Mouse (Mus musculus): ENCODE results near the gene Dmrt3. TPM values are rescaled to one million over a fixed set of nuclear protein-coding genes. Genes with fewer than 3 reads are reported as not detected.

Dmrt3 gene
- polyA plus RNA-seq, 1 experiment from 2014 or later, result 1.0 TPM

DNA sequence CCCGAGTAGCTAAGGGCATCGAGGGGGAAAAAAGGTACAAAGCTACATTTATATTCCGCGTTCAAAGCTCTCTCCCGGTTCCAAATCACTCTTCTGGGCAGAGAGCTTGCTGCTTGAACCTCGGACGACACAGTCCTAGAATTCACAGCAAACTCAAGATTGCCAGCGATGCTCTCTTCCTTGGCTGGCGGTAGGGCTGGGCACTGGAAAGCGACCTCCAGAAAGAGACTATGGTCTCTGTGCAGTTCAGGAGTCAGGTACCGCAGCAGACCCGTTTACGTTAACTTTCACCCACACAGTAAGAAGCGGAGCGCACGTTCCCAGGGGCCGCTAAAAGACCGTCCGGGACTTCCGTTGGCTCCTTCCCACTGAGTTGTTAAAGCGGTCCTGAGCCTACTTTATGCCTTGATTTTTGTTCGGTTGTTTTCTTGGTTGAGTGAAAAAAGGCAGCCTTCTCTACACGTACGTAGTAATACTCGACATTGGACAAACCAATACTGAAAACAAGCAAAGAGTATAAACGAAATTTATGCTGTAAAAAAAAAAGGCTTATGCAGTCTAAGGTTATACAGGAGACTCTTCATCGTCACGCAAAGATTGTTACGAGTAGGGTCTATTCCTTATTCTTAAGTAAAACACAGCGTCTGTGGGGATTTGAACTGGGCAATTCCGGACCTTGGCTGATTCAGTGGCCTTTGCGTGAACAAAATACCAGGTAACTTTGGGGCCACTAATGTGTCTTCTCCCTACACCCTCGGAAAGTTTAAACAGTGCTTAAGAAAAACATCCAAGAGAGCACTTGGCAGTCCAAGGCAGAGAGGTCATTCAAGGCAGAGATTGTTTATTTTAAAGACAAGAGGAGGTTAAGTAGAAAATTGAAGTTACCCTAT, 895 bp upstream of the Dmrt3 start:
- no peaks in the 10 kb centered on the region for H3K9me3 ChIP-seq
- ATAC-seq (ENCODE audit: low FRiP score, low read depth), result no peak
- H3K4me1 ChIP-seq, result peaks cover 22% of the 10 kb centered on the region
- H3K27me3 ChIP-seq, result peaks cover 94% of the 10 kb centered on the region
- H3K4me3 ChIP-seq, result no peak overlapping the region
- H3K9ac ChIP-seq (replicated peaks), result no peak overlapping the region
- WGBS, result under 1% methylated on average over 33 of the region's 33 CpGs
- no peaks in the 10 kb centered on the region for H3K36me3 ChIP-seq
- H3K27ac ChIP-seq (replicated peaks), result no peak overlapping the region
- H3K4me2 ChIP-seq (replicated peaks), result no peak overlapping the region

GRCm38 (mm10) chr19:25610411-25611111, 460 bp downstream of the Dmrt3 start:
- peaks cover 20% of the 10 kb centered on the region for H3K4me1 ChIP-seq
- H3K27me3 ChIP-seq, result peaks cover 97% of the 10 kb centered on the region
- WGBS, result under 1% methylated on average over 64 of the region's 71 CpGs
- peak; percentile 73 for ATAC-seq (ENCODE audit: low FRiP score, low read depth)
- peak overlapping the region; percentile 44; the same call in 1 of the 2 replicates for H3K9ac ChIP-seq (replicated peaks)
- no peak overlapping the region; the same call in 1 of the 2 replicates for H3K27ac ChIP-seq (replicated peaks)
- peak overlapping the region; percentile 43 for H3K4me3 ChIP-seq
- H3K36me3 ChIP-seq, result no peaks in the 10 kb centered on the region
- peak overlapping the region; percentile 58 for H3K4me2 ChIP-seq (replicated peaks)
- H3K9me3 ChIP-seq, result no peaks in the 10 kb centered on the region

DNA sequence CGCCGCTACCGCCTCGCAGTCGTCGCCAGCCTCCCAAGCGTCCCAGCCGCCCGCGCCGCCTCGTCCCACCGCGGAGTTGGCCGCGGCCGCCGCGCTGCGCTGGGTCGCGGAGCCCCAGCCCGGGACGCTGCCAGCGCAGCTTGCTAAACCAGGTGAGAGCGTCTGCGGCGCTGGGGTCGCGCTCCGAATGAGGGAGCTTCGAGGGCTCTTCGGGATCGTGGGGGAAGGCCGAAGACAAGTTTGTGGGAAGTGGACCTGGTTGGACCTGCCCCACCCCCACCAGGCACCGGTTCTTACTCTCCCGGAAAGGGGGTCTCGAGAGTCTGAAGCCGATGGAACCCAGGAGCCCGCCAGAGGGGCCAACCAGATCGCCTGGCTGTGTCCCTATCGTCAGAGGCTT, 1.0 kb downstream of the Dmrt3 start:
- peak overlapping the region; percentile 44; the same call in 1 of the 2 replicates for H3K9ac ChIP-seq (replicated peaks)
- H3K4me3 ChIP-seq, result peak overlapping the region; percentile 43
- H3K27me3 ChIP-seq, result peaks cover 97% of the 10 kb centered on the region
- no peaks in the 10 kb centered on the region for H3K36me3 ChIP-seq
- H3K4me1 ChIP-seq, result peaks cover 18% of the 10 kb centered on the region
- WGBS, result under 1% methylated on average over 42 of the region's 42 CpGs
- H3K27ac ChIP-seq (replicated peaks), result no peak overlapping the region
- 0 out of 2 replicates have a peak, but pooled peaks have one; percentile 5 for ATAC-seq (ENCODE audit: low FRiP score, low read depth)
- no peaks in the 10 kb centered on the region for H3K9me3 ChIP-seq
- peak overlapping the region; percentile 58 for H3K4me2 ChIP-seq (replicated peaks)

GRCm38 (mm10) chr19:25611876-25612805, 2.0 kb downstream of the Dmrt3 start:
- H3K27me3 ChIP-seq, result peaks cover 97% of the 10 kb centered on the region
- no peak for ATAC-seq (ENCODE audit: low FRiP score, low read depth)
- no peak overlapping the region for H3K27ac ChIP-seq (replicated peaks)
- H3K4me3 ChIP-seq, result peak overlapping the region; percentile 12; the same call in 1 of the 2 replicates
- no peaks in the 10 kb centered on the region for H3K9me3 ChIP-seq
- H3K4me1 ChIP-seq, result peaks cover 18% of the 10 kb centered on the region
- no peak overlapping the region for H3K9ac ChIP-seq (replicated peaks)
- 3% methylated on average over 16 of the region's 16 CpGs for WGBS
- H3K36me3 ChIP-seq, result no peaks in the 10 kb centered on the region
- H3K4me2 ChIP-seq (replicated peaks), result 0 out of 2 replicates have a peak overlapping the region, but pooled peaks have one; percentile 9

DNA sequence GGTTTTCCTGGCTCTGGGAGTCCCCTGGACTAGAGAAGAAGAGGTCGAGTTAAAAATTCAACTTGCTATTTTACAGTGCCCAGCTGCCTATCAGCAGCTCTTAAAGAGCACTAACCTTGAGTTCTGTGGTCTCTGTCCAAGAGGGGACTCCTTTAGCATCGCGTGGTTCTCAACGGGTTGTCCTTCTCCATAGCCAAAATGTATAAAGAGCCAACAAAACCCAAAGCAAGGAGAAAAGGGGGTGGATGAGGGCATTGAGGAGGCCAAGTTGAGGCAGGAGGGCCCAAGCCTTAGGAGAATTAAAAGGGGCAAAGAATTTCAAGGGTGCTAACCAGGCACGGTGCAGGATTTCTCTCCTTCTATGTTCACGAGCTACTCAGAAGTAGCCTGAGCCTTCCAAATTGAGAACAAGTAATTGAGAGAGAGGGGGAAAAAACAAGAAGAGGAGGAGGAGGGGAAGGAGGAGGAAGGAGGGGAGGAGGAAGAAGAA, 2.8 kb downstream of the Dmrt3 start:
- Histone ChIP-seq H3K9me3 (no peaks in the 10 kb centered on the region), H3K27me3 (peaks cover 96% of the 10 kb centered on the region), H3K36me3 (no peaks in the 10 kb centered on the region), H3K4me1 (peaks cover 18% of the 10 kb centered on the region), H3K27ac (replicated peaks) (no peak overlapping the region), H3K9ac (replicated peaks) (no peak overlapping the region), H3K4me2 (replicated peaks) (0 out of 2 replicates have a peak overlapping the region, but pooled peaks have one; percentile 9), H3K4me3 (peak overlapping the region; percentile 12; the same call in 1 of the 2 replicates)
- no peak for ATAC-seq (ENCODE audit: low FRiP score, low read depth)
- 0% methylated on average over 6 of the region's 6 CpGs for WGBS

DNA sequence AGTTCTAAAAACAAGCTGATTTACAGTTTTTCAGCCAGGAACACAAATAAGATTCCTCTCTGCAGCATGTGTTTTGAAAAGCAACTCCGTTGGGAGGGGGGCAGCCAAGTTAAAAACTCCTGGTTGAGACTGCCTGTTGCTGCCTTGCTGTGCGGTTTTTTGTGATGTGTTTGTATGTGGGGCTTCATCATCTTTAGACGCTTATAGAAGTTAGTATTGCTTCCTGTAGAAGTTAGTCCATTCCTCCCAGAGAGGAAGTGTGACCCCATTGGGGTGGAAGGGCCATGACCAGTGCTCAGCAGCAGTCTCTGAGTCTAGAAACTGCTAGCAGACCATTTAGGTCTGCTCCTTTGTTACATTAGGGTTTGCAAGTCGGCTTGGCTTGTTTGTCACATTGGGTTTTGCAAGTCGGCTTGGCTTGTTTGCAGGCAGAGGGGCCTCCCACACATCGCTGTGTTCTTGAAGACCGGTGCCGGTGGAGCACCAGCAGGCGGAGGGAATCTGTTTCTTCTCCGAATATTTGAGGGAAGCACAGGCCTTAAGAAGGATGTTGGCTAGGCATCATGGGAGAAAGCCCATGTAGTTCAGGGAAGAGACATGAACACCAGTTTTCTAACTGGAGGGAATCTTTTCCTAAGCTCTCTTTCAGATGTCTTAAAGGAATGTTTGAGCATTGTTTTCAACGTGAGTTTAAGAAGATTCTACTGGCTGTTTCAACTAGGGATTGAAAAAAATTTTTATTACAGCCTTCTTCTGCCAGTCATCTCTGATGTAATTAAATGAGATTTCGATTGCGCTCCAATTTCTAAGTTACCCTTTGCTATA, 3.6 kb downstream of the Dmrt3 start:
- H3K9ac ChIP-seq (replicated peaks), result no peak overlapping the region
- H3K4me2 ChIP-seq (replicated peaks), result no peak overlapping the region
- H3K27ac ChIP-seq (replicated peaks), result no peak overlapping the region
- no peaks in the 10 kb centered on the region for H3K9me3 ChIP-seq
- H3K27me3 ChIP-seq, result peaks cover 96% of the 10 kb centered on the region
- H3K4me3 ChIP-seq, result peak overlapping the region; percentile 1; the same call in 1 of the 2 replicates
- 8% methylated on average over 13 of the region's 13 CpGs for WGBS
- no peak for ATAC-seq (ENCODE audit: low FRiP score, low read depth)
- H3K36me3 ChIP-seq, result no peaks in the 10 kb centered on the region
- H3K4me1 ChIP-seq, result peaks cover 18% of the 10 kb centered on the region

DNA sequence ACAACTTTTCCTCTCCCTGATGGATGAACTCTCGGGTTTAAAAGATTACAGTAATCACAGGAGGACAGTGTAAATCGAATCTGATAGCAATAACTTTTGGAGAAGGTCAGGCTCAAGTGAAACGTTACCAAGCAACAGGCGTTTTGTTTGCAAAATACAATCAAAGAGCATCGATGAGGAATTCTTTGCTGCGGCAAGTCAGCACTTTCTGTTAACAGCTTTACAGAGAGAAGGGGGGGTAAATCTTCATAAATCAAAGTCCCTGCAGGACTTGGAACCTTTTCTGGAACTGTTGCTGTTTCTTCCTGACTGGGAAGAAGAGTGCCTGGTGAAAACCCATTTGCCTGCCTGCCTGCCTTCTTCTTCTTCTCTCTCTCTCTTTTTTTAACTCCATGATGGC, 5.8 kb downstream of the Dmrt3 start:
- 40% methylated on average over 6 of the region's 6 CpGs for WGBS
- Histone ChIP-seq H3K4me2 (replicated peaks) (no peak overlapping the region), H3K27me3 (peaks cover 97% of the 10 kb centered on the region), H3K27ac (replicated peaks) (no peak overlapping the region), H3K4me3 (no peak overlapping the region), H3K9me3 (no peaks in the 10 kb centered on the region), H3K4me1 (peaks cover 7% of the 10 kb centered on the region), H3K36me3 (no peaks in the 10 kb centered on the region), H3K9ac (replicated peaks) (no peak overlapping the region)
- ATAC-seq (ENCODE audit: low FRiP score, low read depth), result no peak

- Histone ChIP-seq H3K36me3 (no peaks in the 10 kb centered on the region), H3K9ac (replicated peaks) (peak overlapping the region; percentile 41; the same call in 1 of the 2 replicates), H3K4me3 (peak overlapping the region; percentile 30), H3K27ac (replicated peaks) (no peak overlapping the region), H3K4me2 (replicated peaks) (peak overlapping the region; percentile 52), H3K9me3 (no peaks in the 10 kb centered on the region), H3K27me3 (peaks cover 97% of the 10 kb centered on the region), H3K4me1 (peaks cover 6% of the 10 kb centered on the region)
- 34% methylated on average over 54 of the region's 54 CpGs for WGBS
- ATAC-seq (ENCODE audit: low FRiP score, low read depth), result peak; percentile 62
Measured at GRCm38 (mm10) chr19:25622291-25623251, 12.5 kb downstream of the Dmrt3 start.

DNA sequence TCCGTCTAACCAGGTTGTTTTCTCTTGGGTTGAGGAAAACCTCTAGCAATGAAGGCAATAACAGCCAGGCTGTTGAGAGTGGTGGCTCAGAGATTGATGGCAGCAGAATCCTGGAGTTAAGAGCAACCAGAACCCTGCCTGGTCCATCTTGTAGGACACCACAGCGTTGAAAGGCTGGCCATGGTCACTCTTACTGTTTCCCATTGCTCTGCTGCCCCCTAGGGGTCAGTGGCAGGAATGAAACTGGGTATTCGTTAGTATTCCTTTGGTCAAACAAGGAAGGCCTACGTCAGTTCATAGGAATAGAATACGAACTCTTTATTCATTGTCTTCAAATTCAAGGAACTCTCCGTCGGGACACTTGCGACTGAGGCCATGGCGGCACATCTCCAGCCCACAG, 18.4 kb downstream of the Dmrt3 start:
- H3K4me3 ChIP-seq, result no peak overlapping the region
- no peak overlapping the region for H3K9ac ChIP-seq (replicated peaks)
- H3K4me1 ChIP-seq, result no peaks in the 10 kb centered on the region
- peaks cover 64% of the 10 kb centered on the region for H3K27me3 ChIP-seq
- H3K27ac ChIP-seq (replicated peaks), result no peak overlapping the region
- H3K36me3 ChIP-seq, result no peaks in the 10 kb centered on the region
- H3K9me3 ChIP-seq, result no peaks in the 10 kb centered on the region
- ATAC-seq (ENCODE audit: low FRiP score, low read depth), result peak; percentile 38; the same call in 1 of the 2 replicates
- H3K4me2 ChIP-seq (replicated peaks), result no peak overlapping the region
- WGBS, result 12% methylated on average over 9 of the region's 9 CpGs

DNA sequence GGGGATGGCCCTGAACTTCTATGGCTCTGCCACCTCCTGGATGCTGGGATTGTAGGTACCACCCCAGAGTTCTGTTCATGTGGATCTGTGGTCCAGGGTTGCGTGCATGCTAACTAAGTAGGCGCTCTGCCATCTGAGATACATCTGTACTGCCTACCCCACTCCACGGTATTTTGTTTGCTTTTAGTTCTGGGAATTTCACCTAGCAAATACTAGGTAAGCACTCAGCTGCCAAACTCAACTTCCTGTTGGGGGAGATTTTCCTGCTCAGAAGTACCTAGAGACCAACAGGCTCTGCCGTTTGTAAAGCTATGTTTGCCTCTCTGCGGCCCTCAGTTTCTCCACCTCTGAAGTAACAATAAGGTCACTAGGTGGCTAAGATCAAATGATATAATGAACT, 25.0 kb downstream of the Dmrt3 start:
- H3K4me1 ChIP-seq, result 0 out of 2 replicates have a peak, but pooled peaks cover 3% of the 10 kb centered on the region
- no peak overlapping the region for H3K4me2 ChIP-seq (replicated peaks)
- H3K4me3 ChIP-seq, result no peak overlapping the region
- H3K36me3 ChIP-seq, result no peaks in the 10 kb centered on the region
- 92% methylated on average over 5 of the region's 5 CpGs for WGBS
- H3K9me3 ChIP-seq, result no peaks in the 10 kb centered on the region
- H3K27me3 ChIP-seq, result peaks cover 7% of the 10 kb centered on the region; the same call in 1 of the 2 replicates
- no peak overlapping the region for H3K27ac ChIP-seq (replicated peaks)
- ATAC-seq (ENCODE audit: low FRiP score, low read depth), result no peak
- H3K9ac ChIP-seq (replicated peaks), result no peak overlapping the region
